Mouse (Mus musculus) embryo, embryonic 10.5 days (tissue): ENCODE results near the gene Tspan17.

Experiments used
- DNase-seq: peaks from one replicate; pipeline ENCODE4 v3.0.0-alpha.2; 2015; ENCODE audit warnings: low spot score

Gene Tspan17

GRCm38 (mm10) chr13:54806434-54806976 is 17.3 kb downstream of the Tspan17 start:
- peak; percentile 68 for DNase-seq

DNA sequence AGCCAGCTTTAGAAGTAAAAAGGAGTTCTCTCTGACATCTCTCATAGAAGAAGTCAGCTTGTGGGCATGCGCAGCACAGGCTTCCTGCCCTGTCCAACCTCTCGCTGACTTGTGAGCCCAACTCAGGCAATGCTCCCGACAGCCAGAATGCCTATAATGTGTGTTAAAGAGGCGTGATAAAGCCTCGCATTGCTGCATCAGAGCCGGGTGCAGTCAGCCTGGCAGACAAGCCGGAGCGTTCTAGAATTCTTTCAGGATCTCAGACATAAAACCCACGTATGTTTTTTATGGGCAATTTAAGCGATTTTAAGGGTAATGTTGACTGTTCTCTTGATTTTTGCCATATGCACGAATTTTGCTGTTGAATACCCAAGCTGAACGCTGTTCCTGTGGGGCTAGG is 18.9 kb downstream of the Tspan17 start:
- DNase-seq: no peak

DNA sequence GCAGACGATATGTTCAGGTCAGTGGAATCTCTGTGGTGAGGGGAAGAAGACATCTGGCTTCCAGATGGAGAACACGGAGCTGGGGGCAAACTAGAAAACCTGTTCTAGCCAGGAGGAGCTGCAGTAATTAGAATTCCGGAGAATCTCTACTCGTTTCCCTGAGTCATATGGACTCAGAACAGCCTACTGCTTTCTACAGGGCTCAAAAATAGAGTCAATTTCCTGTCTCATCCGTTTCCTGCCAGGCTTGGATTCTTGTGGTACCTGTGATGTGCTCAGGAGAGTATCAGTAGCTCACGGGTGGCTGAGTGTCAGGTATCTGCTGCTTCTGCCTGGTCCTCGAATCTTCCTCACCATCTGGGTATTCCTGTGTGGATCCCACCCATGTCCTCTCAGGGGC is 22.3 kb downstream of the Tspan17 start:
- DNase-seq: no peak

GRCm38 (mm10) chr13:54813381-54813780 is 24.2 kb downstream of the Tspan17 start:
- DNase-seq: no peak

DNA sequence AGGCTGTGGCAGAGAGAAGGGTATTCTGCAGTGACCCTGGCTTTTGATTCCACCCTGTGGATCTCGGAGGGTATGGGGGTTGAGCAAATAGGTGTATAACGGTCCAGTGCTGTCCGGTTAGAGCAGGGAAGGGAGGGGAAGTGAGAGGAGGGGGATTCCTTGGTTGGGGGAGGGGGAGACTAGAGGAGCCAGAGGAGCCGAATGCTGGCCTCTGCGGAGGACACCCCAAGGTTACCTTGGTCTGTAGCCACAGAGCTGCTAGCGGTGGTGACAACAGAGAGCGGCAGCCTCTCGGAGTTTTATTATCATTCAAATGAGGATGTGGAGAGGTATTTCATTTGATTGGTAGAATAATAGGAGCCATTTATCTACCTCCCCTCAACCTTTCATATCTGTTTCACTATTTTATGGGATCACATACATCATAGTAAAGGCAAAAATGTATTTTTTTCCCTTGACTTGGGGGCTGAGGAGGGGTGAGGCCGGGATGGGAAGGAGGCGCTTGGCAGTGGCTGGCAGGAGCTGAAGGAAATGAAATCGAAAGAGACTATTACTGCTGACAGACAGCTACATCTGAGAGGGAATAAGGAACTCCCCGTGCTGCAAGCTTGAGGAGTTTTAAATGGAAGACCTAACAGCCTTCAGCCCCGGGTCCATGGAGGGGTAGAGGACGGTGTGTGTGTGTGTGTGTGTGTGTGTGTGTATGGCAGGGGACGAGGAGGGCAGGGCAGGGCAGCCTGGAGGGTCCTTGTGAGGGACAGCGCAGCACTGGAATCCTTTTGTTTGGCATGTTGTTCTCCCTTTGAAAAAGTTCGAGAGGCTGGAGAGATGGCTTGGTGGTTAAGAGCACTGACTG is 29.4 kb downstream of the Tspan17 start:
- no peak for DNase-seq

- no peak for DNase-seq
Observed at GRCm38 (mm10) chr13:54821106-54821505, 31.9 kb downstream of the Tspan17 start.

DNA sequence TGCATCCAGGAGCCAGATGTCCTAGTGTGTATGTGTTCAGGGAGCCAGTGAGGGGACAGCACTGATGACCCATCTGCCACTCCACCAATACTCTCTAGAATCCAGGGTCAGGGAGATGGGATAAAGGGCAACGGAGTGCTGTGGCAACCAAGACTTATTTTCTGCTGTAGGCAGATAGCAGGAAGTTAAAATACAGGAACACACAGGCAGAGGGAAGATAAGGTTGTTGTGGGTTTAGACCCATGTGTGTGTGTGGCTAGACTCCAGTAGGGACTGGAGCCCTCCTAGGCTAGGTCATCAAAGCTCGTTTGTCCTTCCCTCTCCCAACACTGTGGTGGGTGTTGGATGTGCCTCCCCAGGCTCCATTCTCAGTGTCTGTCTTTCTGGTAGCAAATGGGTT is 32.8 kb downstream of the Tspan17 start:
- no peak for DNase-seq

GRCm38 (mm10) chr13:54824111-54824931 is 35.1 kb downstream of the Tspan17 start:
- DNase-seq: peak; percentile 34

DNA sequence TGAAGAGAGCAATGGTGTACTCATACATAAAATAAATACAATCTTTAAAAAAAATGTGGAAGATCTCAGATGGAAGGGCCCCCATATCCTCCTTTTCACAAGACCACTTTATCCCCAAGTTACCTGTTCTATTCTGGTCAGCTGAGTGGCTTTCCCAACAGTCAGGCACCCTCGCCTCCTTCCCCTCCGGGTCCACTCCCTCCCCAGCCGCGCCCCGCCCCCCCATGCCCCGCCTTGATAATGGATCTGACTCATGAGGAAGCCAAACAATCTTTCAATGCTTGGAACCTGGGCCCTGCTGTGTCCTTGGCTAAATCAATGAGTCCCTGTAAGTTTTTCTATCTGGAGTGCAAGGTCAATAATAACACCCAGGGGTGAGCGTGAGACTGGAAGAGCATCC is 38.8 kb downstream of the Tspan17 start:
- no peak for DNase-seq

GRCm38 (mm10) chr13:54828508-54828907 is 39.3 kb downstream of the Tspan17 start:
- no peak for DNase-seq

DNA sequence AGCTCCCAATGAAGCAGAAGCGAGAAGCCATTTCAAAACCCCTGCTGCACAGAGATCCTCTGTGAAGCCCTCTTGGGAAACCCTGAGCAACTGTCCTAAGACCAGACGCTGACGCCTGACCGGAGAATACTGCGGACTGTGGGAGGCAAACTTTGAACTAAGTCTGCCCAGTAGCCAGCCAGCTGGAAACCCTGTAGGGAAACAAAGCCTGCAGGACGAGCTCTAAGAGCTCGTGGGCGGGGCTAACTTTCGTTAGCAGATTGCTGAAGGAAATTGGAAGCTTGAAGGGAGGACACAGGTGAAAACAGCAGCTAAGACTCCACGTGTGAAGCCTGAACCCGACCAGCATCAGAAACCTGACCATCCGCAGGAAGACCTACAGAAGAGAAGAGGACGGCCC is 40.3 kb downstream of the Tspan17 start:
- DNase-seq: peak; percentile 70

DNA sequence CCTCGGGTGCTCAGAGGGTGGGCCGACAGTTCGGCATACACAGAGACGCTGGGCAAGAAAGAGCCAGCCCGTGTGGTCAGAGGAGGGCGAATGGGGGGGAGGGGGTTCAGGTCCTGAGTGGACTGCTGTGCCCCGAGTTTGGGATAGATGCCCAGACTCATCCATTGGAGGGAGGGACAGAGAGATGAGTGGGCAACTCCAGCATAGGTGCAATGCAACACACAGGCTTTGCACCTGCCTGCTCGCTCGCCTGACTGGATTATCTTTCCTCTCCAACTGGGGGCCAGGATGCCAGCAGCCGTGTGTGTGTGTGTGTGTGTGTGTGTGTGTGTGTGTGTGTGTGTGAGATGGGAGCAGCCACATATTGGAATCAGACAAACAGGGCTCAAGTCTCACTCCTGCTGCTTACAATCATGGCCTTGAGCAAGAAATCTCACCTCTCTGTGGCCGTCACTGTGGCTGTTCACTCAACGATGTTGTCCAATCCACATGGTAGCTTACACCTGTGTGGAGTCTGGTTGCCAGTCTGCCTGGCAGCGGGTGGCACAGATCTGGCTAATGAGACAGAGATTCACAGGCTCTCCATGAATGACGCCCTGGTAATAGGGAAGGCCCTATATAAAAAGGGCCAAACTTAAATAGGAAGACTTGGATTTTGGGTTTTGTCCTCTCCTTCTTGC is 47.3 kb downstream of the Tspan17 start:
- DNase-seq: no peak

DNA sequence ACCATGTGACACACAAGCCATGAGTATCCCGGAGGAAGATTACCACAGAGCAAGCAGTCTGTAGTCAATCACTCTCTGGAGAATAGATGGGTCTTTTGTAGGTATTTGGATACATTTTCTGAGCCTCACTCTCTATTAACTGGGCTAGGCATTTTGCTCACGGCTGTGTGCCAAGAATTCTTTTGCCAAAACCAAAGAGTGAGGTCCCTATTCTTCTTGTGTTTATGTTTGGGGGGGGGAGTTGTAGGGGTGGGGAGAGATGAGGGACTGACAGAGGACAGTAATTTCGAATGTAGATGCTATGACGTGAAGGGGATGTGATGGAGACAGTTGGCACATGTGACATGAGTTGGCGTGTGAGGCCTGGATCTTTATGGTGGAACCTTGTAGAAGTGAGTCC is 47.9 kb downstream of the Tspan17 start:
- no peak for DNase-seq

GRCm38 (mm10) chr13:54837471-54837889 is 48.3 kb downstream of the Tspan17 start:
- DNase-seq: peak; percentile 54

- DNase-seq: peak; percentile 13
Observed at GRCm38 (mm10) chr13:54838540-54838939, 49.4 kb downstream of the Tspan17 start.

- peak; percentile 34 for DNase-seq
Observed at GRCm38 (mm10) chr13:54839211-54839610, 50.0 kb downstream of the Tspan17 start.

GRCm38 (mm10) chr13:54844579-54844978 is 55.4 kb downstream of the Tspan17 start:
- DNase-seq: no peak
